Mouse (Mus musculus) testis, adult 2 months (tissue): Measurements from ENCODE around the gene Fibp. TPM values are rescaled to one million over a fixed set of nuclear protein-coding genes. Genes with fewer than 3 reads are reported as not detected.

Source experiments
- H3K27ac ChIP-seq: fragments of 200-500 bp; 2 replicates; pipeline ENCODE4 v1.5.1; 2012; ENCODE audit warnings: low read depth, low read length; ENCODE audit not compliant: control insufficient read depth, insufficient read depth
- H3K27me3 ChIP-seq: fragments of 200-500 bp; 2 replicates; pipeline ENCODE4 v1.6.1; 2012; ENCODE audit warnings: mild to moderate bottlenecking, low read length, moderate library complexity; ENCODE audit not compliant: control insufficient read depth, insufficient read depth
- H3K36me3 ChIP-seq: fragments of 200-500 bp; 2 replicates; pipeline ENCODE4 v1.6.1; 2012; ENCODE audit warnings: mild to moderate bottlenecking, low read length; ENCODE audit not compliant: control insufficient read depth, insufficient read depth
- H3K4me1 ChIP-seq: fragments of 200-500 bp; 2 replicates; pipeline ENCODE4 v1.6.1; 2012; ENCODE audit warnings: low read length; ENCODE audit not compliant: control insufficient read depth, insufficient read depth
- H3K4me3 ChIP-seq: fragments of 200-500 bp; 2 replicates; pipeline ENCODE4 v1.5.1; 2012; ENCODE audit warnings: low read depth, mild to moderate bottlenecking, low read length, moderate library complexity, mixed read lengths; ENCODE audit not compliant: control insufficient read depth
- CTCF ChIP-seq: fragments of 200-500 bp; IDR thresholded peaks from 2 replicates; pipeline ENCODE4 v1.5.1; 2012; ENCODE audit warnings: low read depth, mild to moderate bottlenecking, inconsistent platforms, low read length, moderate library complexity; ENCODE audit not compliant: control insufficient read depth, insufficient read depth, insufficient replicate concordance
- POLR2A ChIP-seq: fragments of 200-500 bp; IDR thresholded peaks from 2 replicates; pipeline ENCODE4 v1.6.1; 2012; ENCODE audit warnings: low read depth, mild to moderate bottlenecking, inconsistent platforms, low read length, moderate library complexity; ENCODE audit not compliant: control insufficient read depth
- polyA plus RNA-seq: library from polyadenylated mRNA; depleted of rRNA; stranded (reverse); fragments of >200 nt; gene quantifications from 2 replicates; pipeline ENCODE4 v1.2.3, GENCODE M21; 2012

The Fibp gene
- polyA plus RNA-seq, 1 experiment: 71.3 TPM

- Histone ChIP-seq H3K36me3 (no peaks in the 10 kb centered on the region; the same call in 1 of the 2 replicates), H3K4me1 (peaks cover 4% of the 10 kb centered on the region; the same call in 1 of the 2 replicates), H3K4me3 (no peak overlapping the region), H3K27me3 (no peaks in the 10 kb centered on the region), H3K27ac (no peak overlapping the region)
- TF ChIP-seq POLR2A (no peak), CTCF (no peak)
These were observed 23.3 kb downstream of the Fibp start for GRCm38 (mm10) chr19:5483386-5484359.

- Histone ChIP-seq H3K4me3 (no peak overlapping the region), H3K27ac (no peak overlapping the region), H3K36me3 (no peaks in the 10 kb centered on the region; the same call in 1 of the 2 replicates), H3K27me3 (no peaks in the 10 kb centered on the region), H3K4me1 (peaks cover 6% of the 10 kb centered on the region)
- no peak for TF ChIP-seq CTCF
- no peak for TF ChIP-seq POLR2A
These were observed 24.1 kb downstream of the Fibp start for GRCm38 (mm10) chr19:5484496-5484895.

- no peaks in the 10 kb centered on the region; the same call in 1 of the 2 replicates for H3K36me3 ChIP-seq
- no peak overlapping the region for H3K27ac ChIP-seq
- TF ChIP-seq CTCF (no peak), POLR2A (no peak)
- peaks cover 7% of the 10 kb centered on the region for H3K4me1 ChIP-seq
- H3K4me3 ChIP-seq: no peak overlapping the region
- H3K27me3 ChIP-seq: no peaks in the 10 kb centered on the region
These were observed 25.0 kb downstream of the Fibp start for GRCm38 (mm10) chr19:5485371-5485770.

- no peak overlapping the region for H3K27ac ChIP-seq
- H3K4me3 ChIP-seq: no peak overlapping the region
- TF ChIP-seq POLR2A: no peak
- TF ChIP-seq CTCF: no peak
- no peaks in the 10 kb centered on the region for H3K27me3 ChIP-seq
- H3K4me1 ChIP-seq: peaks cover 7% of the 10 kb centered on the region
- no peaks in the 10 kb centered on the region; the same call in 1 of the 2 replicates for H3K36me3 ChIP-seq
These were observed 25.4 kb downstream of the Fibp start for GRCm38 (mm10) chr19:5485821-5486220.

GRCm38 (mm10) chr19:5486286-5486685, 25.9 kb downstream of the Fibp start:
- no peaks in the 10 kb centered on the region for H3K27me3 ChIP-seq
- TF ChIP-seq CTCF: no peak
- TF ChIP-seq POLR2A: no peak
- H3K4me1 ChIP-seq: peaks cover 7% of the 10 kb centered on the region
- H3K36me3 ChIP-seq: no peaks in the 10 kb centered on the region; the same call in 1 of the 2 replicates
- no peak overlapping the region for H3K4me3 ChIP-seq
- H3K27ac ChIP-seq: no peak overlapping the region

GRCm38 (mm10) chr19:5486771-5487170, 26.4 kb downstream of the Fibp start:
- Histone ChIP-seq H3K4me3 (no peak overlapping the region), H3K36me3 (no peaks in the 10 kb centered on the region; the same call in 1 of the 2 replicates), H3K4me1 (peaks cover 7% of the 10 kb centered on the region), H3K27ac (no peak overlapping the region), H3K27me3 (no peaks in the 10 kb centered on the region)
- TF ChIP-seq CTCF (no peak), POLR2A (no peak)

GRCm38 (mm10) chr19:5487768-5488550, 27.5 kb downstream of the Fibp start, which contains the start of gene Mus81:
TSS of gene Mus81 (minus strand) at chr19:5488402.
- Histone ChIP-seq H3K27me3 (no peaks in the 10 kb centered on the region), H3K4me3 (peak within 1 kb of the TSS; percentile 88), H3K36me3 (no peaks in the 10 kb centered on the region; the same call in 1 of the 2 replicates), H3K27ac (peak within 1 kb of the TSS; percentile 94), H3K4me1 (peaks cover 7% of the 10 kb centered on the region)
- TF ChIP-seq POLR2A (peak; percentile 70), CTCF (peak; percentile 90)
